Mouse (Mus musculus): ENCODE data around the gene Dnajc16.

DNA sequence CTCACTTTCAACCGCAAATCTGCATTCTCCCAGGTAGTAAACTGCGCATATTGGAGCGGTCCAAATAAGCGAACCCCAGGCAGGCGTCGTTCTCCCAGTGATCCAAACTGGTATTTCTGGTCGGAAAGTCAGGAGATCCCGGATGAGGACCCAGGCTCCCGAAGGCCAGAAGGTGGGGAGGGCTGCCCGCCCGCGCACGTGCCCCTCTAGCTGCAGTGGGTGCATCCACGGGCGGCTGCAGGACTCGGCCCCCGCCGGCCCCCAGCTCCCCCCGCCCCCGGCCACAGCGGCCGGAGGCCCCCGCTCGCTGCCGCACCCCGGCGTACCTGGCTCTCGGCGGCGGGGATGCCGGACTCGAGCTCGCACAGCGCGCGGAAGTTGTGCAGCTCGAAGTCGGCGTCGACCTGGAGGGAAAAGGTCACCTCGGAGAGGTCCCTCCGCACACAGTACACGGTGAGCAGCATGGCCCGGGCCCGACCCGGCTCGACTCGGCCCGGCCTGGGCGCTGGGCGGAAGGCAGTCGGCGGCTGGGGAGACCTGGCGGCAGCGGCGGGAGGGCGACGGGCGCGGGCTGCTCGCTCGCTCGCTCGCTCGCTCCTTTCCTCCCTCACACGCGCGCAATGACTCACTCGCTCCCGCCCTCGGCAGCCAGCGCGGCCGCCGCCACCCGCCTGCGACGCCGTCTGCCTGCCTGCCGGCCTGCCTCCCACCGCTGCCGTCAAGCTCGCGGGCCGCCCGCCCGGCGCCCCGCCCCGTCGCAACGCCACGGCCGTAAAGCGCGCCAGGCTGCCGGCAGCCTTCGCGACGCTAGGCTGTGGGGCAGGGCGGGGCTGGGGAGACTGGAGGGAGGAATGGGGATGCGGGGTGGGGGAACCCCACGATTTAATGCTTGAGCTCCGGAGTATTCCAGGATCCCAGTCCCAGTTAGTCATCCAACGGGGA, 67.7 kb downstream of the Dnajc16 start, which contains the start of gene Ddi2:
- TF ChIP-seq POLR2A (IDR thresholded peaks at IDR 0.05; ENCODE audit: insufficient read depth, low read depth, low read length) (peak; percentile 70), CTCF (IDR thresholded peaks at IDR 0.05) (no peak)

All from heart, adult 2 months (tissue).